Mouse (Mus musculus): ENCODE data around the gene Sec16b. TPM values are rescaled to one million over a fixed set of nuclear protein-coding genes. Genes with fewer than 3 reads are reported as not detected.

The Sec16b gene
- polyA plus RNA-seq, 1 experiment from 2014 or later: 2.3 TPM

DNA sequence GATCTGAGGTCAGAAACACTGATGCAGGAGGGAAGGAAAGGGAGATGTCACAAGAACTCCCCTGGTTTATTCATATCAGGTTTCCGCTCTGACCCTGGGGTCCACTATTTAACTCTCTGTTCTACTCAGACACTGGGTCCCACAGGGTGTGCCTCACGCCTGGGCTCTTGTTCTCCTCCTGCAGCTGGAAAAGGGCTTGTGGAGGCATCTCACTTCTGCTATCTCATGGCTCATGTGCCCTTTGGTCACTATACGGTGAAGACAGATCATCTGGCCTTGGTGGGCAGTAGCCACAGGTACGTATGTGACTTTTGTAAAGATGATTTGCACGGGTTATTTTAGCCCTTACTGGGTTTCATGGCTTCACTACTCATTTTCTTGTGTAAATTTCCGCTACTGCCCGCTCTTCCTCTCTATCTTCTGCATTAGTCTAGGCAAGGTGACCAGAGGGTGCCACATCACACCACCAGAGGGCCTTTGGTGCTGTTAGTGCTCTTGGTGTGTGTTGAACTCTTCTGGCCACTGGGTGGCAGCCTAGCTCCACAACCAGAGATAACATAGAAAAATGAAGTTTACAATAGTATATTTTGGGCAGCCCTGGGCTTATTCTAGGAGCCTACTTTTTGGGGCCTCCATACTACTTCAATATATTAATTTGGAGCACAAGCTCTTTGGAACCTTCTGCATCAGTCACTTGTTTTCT, 46.4 kb downstream of the Sec16b start:
- Histone ChIP-seq H3K4me3 (ENCODE audit: low read length) (no peak overlapping the region), H3K9me3 (ENCODE audit: low read length) (no peaks in the 10 kb centered on the region), H3K4me2 (replicated peaks; ENCODE audit: low read depth, low read length) (no peak overlapping the region), H3K4me1 (ENCODE audit: insufficient read depth, low read length) (peaks cover 14% of the 10 kb centered on the region), H3K27me3 (ENCODE audit: insufficient read depth, low read length) (no peaks in the 10 kb centered on the region), H3K27ac (ENCODE audit: low read length) (no peak overlapping the region), H3K9ac (replicated peaks; ENCODE audit: low read length) (no peak overlapping the region), H3K36me3 (ENCODE audit: insufficient read depth, low read length) (no peaks in the 10 kb centered on the region)
- 56% methylated on average over 7 of the region's 7 CpGs for WGBS
- peak; percentile 60; the same call in 1 of the 2 replicates for ATAC-seq (ENCODE audit: low FRiP score, low TSS enrichment)

GRCm38 (mm10) chr1:157554163-157554562, 47.6 kb downstream of the Sec16b start:
- H3K36me3 ChIP-seq (ENCODE audit: insufficient read depth, low read length): no peaks in the 10 kb centered on the region
- H3K4me3 ChIP-seq (ENCODE audit: low read length): no peak overlapping the region
- no peak for ATAC-seq (ENCODE audit: low FRiP score, low TSS enrichment)
- no peaks in the 10 kb centered on the region for H3K27me3 ChIP-seq (ENCODE audit: insufficient read depth, low read length)
- no peak overlapping the region for H3K4me2 ChIP-seq (replicated peaks; ENCODE audit: low read depth, low read length)
- H3K4me1 ChIP-seq (ENCODE audit: insufficient read depth, low read length): peaks cover 14% of the 10 kb centered on the region
- 66% methylated on average over 3 of the region's 3 CpGs for WGBS
- no peaks in the 10 kb centered on the region for H3K9me3 ChIP-seq (ENCODE audit: low read length)
- no peak overlapping the region for H3K9ac ChIP-seq (replicated peaks; ENCODE audit: low read length)
- no peak overlapping the region for H3K27ac ChIP-seq (ENCODE audit: low read length)

GRCm38 (mm10) chr1:157554686-157555530, 48.4 kb downstream of the Sec16b start:
- Histone ChIP-seq H3K4me1 (ENCODE audit: insufficient read depth, low read length) (peaks cover 14% of the 10 kb centered on the region), H3K9ac (replicated peaks; ENCODE audit: low read length) (peak overlapping the region; percentile 37; the same call in 1 of the 2 replicates), H3K4me2 (replicated peaks; ENCODE audit: low read depth, low read length) (peak overlapping the region; percentile 61), H3K4me3 (ENCODE audit: low read length) (peak overlapping the region; percentile 38), H3K9me3 (ENCODE audit: low read length) (no peaks in the 10 kb centered on the region), H3K36me3 (ENCODE audit: insufficient read depth, low read length) (no peaks in the 10 kb centered on the region), H3K27ac (ENCODE audit: low read length) (no peak overlapping the region), H3K27me3 (ENCODE audit: insufficient read depth, low read length) (no peaks in the 10 kb centered on the region)
- 22% methylated on average over 27 of the region's 27 CpGs for WGBS
- ATAC-seq (ENCODE audit: low FRiP score, low TSS enrichment): peak; percentile 83

DNA sequence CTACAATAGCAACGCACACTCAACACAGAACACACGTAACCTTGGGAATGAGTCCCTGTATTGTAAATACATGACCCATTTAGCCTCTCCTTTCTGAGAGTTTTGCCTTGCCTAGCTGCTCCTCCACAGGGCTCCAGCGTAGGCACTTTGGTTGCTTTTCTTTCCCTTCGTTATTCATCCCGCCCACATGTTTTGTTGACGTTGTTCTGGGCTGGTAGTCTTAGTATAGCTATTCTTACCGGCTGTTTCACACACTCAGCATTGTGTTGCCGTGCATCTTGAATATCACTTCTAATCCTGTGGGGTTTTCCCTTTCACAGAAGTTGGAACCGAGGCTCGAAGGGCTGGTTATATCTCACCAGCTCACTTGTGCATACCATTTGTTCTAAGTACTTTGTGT, 49.2 kb downstream of the Sec16b start:
- Histone ChIP-seq H3K4me3 (ENCODE audit: low read length) (no peak overlapping the region), H3K27me3 (ENCODE audit: insufficient read depth, low read length) (no peaks in the 10 kb centered on the region), H3K9ac (replicated peaks; ENCODE audit: low read length) (no peak overlapping the region), H3K4me2 (replicated peaks; ENCODE audit: low read depth, low read length) (no peak overlapping the region), H3K36me3 (ENCODE audit: insufficient read depth, low read length) (no peaks in the 10 kb centered on the region), H3K9me3 (ENCODE audit: low read length) (no peaks in the 10 kb centered on the region), H3K27ac (ENCODE audit: low read length) (no peak overlapping the region), H3K4me1 (ENCODE audit: insufficient read depth, low read length) (peaks cover 14% of the 10 kb centered on the region)
- no peak for ATAC-seq (ENCODE audit: low FRiP score, low TSS enrichment)
- WGBS: 57% methylated on average over 10 of the region's 10 CpGs

GRCm38 (mm10) chr1:157556439-157556838, 49.9 kb downstream of the Sec16b start:
- ATAC-seq (ENCODE audit: low FRiP score, low TSS enrichment): no peak
- Histone ChIP-seq H3K9ac (replicated peaks; ENCODE audit: low read length) (no peak overlapping the region), H3K36me3 (ENCODE audit: insufficient read depth, low read length) (no peaks in the 10 kb centered on the region), H3K4me2 (replicated peaks; ENCODE audit: low read depth, low read length) (no peak overlapping the region), H3K27ac (ENCODE audit: low read length) (no peak overlapping the region), H3K4me1 (ENCODE audit: insufficient read depth, low read length) (peaks cover 14% of the 10 kb centered on the region), H3K4me3 (ENCODE audit: low read length) (no peak overlapping the region), H3K27me3 (ENCODE audit: insufficient read depth, low read length) (no peaks in the 10 kb centered on the region), H3K9me3 (ENCODE audit: low read length) (no peaks in the 10 kb centered on the region)
- 75% methylated on average over 5 of the region's 5 CpGs for WGBS

DNA sequence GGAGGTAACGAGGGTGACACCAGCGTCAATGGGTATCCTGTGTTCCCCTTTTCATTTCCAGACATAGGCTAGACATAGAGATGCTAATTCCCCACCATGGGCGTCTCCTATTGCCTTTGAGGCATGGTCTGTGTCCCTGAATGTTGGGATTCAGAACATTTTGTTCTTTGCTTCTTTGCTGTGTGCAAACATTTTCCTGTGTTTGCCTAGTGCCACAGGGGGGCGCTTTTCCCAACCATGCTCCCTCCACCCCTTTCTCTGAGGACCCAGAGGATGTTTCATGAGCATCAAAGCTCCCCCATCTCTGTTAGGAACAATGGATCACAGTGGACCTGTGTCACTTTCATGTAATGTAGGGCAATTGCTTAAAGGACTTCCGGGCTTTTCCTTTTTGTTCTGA, 51.6 kb downstream of the Sec16b start:
- no peak for ATAC-seq (ENCODE audit: low FRiP score, low TSS enrichment)
- WGBS: 62% methylated on average over 5 of the region's 5 CpGs
- Histone ChIP-seq H3K9me3 (ENCODE audit: low read length) (no peaks in the 10 kb centered on the region), H3K27ac (ENCODE audit: low read length) (no peak overlapping the region), H3K9ac (replicated peaks; ENCODE audit: low read length) (no peak overlapping the region), H3K36me3 (ENCODE audit: insufficient read depth, low read length) (no peaks in the 10 kb centered on the region), H3K4me1 (ENCODE audit: insufficient read depth, low read length) (peaks cover 14% of the 10 kb centered on the region), H3K27me3 (ENCODE audit: insufficient read depth, low read length) (no peaks in the 10 kb centered on the region), H3K4me2 (replicated peaks; ENCODE audit: low read depth, low read length) (no peak overlapping the region), H3K4me3 (ENCODE audit: low read length) (no peak overlapping the region)

- Histone ChIP-seq H3K9ac (replicated peaks; ENCODE audit: low read length) (no peak overlapping the region), H3K27me3 (ENCODE audit: insufficient read depth, low read length) (no peaks in the 10 kb centered on the region), H3K4me1 (ENCODE audit: insufficient read depth, low read length) (peaks cover 8% of the 10 kb centered on the region), H3K27ac (ENCODE audit: low read length) (no peak overlapping the region), H3K36me3 (ENCODE audit: insufficient read depth, low read length) (no peaks in the 10 kb centered on the region), H3K4me3 (ENCODE audit: low read length) (no peak overlapping the region), H3K9me3 (ENCODE audit: low read length) (no peaks in the 10 kb centered on the region), H3K4me2 (replicated peaks; ENCODE audit: low read depth, low read length) (no peak overlapping the region)
- no peak for ATAC-seq (ENCODE audit: low FRiP score, low TSS enrichment)
- 82% methylated on average over 6 of the region's 6 CpGs for WGBS
Measured at GRCm38 (mm10) chr1:157559986-157560385, 53.5 kb downstream of the Sec16b start.

DNA sequence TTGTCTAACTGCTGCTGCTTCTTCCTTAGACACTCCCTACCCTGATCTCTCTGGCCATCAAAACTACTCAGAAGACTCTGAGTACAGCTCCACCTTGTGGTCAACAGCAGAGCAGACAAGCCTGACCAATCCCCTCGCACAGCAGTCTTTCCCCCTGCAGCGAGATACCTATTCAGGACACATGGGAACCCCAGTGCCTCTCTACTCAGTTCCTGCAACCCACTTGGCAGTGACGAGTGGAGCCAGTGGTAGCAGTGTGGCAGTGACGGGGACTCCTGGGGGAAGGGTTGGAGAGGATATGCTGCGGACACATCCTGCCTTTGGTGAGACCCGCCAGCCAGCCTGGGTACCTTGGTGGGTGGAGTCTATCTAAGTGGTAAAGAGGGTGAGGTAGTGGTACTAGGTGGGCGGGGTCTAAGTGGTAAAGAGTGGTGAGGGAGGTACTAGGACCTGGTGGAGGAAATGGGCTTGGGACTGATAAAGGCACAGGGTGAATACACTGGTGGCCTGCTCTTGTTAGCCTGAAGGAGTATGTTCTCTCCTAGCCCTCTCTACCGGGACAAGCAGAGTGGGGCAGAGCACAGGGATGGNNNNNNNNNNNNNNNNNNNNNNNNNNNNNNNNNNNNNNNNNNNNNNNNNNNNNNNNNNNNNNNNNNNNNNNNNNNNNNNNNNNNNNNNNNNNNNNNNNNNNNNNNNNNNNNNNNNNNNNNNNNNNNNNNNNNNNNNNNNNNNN, 54.3 kb downstream of the Sec16b start:
- 23% methylated on average over 8 of the region's 8 CpGs for WGBS
- Histone ChIP-seq H3K9ac (replicated peaks; ENCODE audit: low read length) (no peak overlapping the region), H3K4me3 (ENCODE audit: low read length) (no peak overlapping the region), H3K4me2 (replicated peaks; ENCODE audit: low read depth, low read length) (no peak overlapping the region), H3K27me3 (ENCODE audit: insufficient read depth, low read length) (no peaks in the 10 kb centered on the region), H3K36me3 (ENCODE audit: insufficient read depth, low read length) (no peaks in the 10 kb centered on the region), H3K27ac (ENCODE audit: low read length) (no peak overlapping the region), H3K9me3 (ENCODE audit: low read length) (no peaks in the 10 kb centered on the region), H3K4me1 (ENCODE audit: insufficient read depth, low read length) (0 out of 2 replicates have a peak, but pooled peaks cover 5% of the 10 kb centered on the region)
- ATAC-seq (ENCODE audit: low FRiP score, low TSS enrichment): peak; percentile 73

GRCm38 (mm10) chr1:157567819-157568218, 61.3 kb downstream of the Sec16b start:
- Histone ChIP-seq H3K4me3 (ENCODE audit: low read length) (no peak overlapping the region), H3K36me3 (ENCODE audit: insufficient read depth, low read length) (no peaks in the 10 kb centered on the region), H3K27me3 (ENCODE audit: insufficient read depth, low read length) (no peaks in the 10 kb centered on the region), H3K4me2 (replicated peaks; ENCODE audit: low read depth, low read length) (no peak overlapping the region), H3K9me3 (ENCODE audit: low read length) (no peaks in the 10 kb centered on the region), H3K4me1 (ENCODE audit: insufficient read depth, low read length) (no peaks in the 10 kb centered on the region), H3K9ac (replicated peaks; ENCODE audit: low read length) (no peak overlapping the region), H3K27ac (ENCODE audit: low read length) (no peak overlapping the region)
- 91% methylated on average over 8 of the region's 8 CpGs for whole genome bisulfite sequencing
- no peak for ATAC-seq (ENCODE audit: low FRiP score, low TSS enrichment)
